Mouse (Mus musculus) layer of hippocampus, adult 9-10 months (tissue): ENCODE measurements around the gene Mrpl46.

Experiments
- DNase-seq: peaks from one replicate; pipeline ENCODE4 v3.0.0; 2022; ENCODE audit warnings: low spot score

Gene Mrpl46

GRCm38 (mm10) chr7:78782639-78783581 is at the start of gene Mrpl46, which contains the start of gene Mrps11:
Gene Mrpl46 (minus strand): TSS chr7:78783531.
Gene Mrps11 (plus strand): TSS chr7:78783119.
- peak; percentile 72 for DNase-seq

DNA sequence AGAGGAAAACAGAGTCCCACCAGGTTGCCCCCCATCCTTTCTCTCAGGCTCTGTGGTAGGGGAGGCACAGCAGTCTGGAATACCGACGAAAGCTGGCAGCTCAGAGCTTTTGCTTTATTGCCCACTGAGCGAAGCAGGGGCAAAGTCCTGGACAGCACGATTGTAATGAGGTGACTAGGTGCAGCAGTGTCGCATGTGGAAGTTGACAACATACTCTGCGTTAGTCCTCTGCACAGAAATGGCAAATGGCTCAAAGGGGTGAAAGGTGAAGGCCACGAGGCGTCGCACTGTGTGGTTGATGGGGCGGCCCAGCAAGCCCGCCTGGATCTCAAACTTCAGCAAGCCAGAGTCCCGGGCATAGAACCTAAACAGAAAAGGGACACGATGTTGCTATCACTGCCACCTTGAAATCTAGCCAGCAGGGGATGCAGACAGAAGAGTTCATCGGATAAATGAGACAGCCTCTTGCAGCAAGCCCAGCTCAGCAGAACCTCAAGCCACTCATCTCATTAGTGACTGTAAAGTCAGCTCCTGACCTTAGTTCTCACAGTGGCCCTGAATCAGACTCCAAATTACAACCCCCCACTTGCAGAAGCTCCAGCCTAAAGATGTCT is 44.5 kb upstream of the Mrpl46 start:
- no peak for DNase-seq

DNA sequence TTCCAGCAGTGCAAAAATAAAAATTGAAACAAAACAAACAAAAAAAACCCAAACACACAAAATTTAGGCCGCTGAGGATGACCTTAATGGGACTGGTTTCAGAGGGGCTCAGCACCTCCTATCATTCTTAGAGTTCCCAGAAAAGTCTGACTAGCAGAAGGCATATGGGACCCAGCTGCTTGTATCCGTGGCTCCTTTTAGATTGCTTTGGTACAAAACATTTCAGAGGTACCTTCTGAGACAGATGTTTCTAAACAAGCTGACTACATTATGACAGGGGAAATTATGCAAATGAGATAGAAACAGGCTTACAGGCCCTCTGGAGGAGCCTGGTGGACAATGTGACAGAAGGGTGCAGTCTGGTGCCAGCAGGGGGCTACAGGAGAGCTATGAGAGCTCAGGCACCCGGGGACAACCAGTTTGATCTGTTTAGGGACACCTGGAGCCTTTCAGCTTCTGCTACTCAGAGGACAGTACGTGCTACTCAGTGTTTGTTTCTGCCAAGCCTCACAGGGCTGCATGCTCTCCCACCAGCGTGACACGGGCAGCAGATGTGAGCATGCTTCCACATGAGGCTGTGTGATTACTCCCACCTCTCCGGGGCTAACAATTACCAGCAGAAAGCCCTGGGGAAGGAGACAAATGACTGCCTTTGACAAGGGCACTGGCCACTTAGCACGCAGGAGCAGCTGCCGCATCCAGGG is 43.5 kb upstream of the Mrpl46 start:
- DNase-seq = no peak

DNA sequence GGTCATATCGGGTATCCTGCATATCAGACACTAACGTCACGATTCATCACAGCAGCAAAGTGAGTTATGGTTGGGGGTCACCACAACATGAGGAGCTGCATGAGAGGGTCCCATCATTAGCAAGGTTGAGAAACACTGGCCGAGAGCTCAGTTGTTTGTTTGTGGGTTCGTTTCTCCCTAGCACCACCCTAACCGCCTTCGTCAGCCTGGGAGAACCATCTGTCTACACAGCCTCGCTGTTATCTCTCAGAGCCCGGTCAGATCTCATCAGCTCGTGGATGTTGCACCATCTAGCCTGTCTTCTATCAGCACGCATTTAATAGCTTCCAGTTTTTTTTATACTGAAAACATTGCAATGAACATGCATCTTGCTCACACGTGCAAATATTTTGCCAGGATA is 35.0 kb upstream of the Mrpl46 start:
- DNase-seq = no peak

DNA sequence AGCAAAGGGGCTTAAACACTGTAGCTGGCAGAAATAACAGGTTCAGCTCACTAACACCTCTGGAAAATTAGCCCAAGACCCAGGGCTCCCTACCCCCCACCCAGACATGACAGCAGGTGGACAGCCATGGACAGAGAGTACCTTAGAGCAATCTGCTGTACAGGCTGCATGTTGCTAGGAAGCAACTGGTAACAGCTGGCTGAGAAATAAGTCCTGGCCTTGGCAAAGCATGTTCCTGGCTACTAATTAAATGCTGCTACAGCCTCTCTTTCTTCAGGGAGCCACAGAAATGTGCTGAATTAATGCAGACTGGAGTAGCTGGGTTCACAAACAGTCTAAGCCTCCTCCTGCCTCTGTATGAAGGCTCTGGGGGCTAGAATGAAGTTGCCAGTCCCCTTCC is 31.4 kb upstream of the Mrpl46 start:
- no peak for DNase-seq

DNA sequence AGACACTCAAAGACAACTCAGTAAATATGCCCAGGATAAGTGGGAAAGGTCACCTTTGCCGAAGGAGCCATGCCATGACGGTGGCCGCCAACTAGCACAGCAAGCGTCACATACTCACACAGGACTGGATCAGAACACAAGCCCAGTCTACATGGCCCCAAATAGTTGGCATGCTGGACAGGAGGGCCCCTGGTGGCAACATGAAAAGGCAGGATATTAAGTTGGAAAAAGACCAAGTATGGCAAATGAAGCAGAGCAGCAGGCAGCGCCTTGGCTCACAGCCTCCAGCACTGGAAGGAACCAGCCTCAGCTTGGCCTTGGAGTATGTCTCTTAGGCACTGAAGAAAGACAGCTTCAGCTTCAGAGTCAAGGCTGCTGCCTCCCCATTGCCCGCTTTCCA is 30.5 kb upstream of the Mrpl46 start:
- DNase-seq = no peak

GRCm38 (mm10) chr7:78807192-78807591 is 23.9 kb upstream of the Mrpl46 start:
- DNase-seq = no peak

DNA sequence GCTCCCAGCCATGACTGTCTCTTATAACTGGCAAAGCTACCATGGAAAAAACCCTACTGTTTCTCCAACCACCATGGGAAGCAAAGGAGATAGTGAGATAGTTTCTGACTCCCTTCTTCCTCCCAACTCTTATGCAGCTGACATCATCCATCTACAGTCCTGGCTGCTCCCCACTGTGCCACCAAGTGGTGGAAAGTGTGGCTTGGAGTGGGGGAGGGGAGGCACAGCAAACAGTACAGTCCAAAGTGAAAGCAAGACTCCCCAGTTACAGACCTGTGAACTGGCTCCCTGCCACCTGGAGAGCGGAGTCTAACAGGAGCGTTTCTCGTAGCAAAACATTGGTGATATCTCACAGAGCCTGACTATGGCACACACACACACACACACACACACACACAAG is 20.5 kb upstream of the Mrpl46 start:
- DNase-seq = no peak

DNA sequence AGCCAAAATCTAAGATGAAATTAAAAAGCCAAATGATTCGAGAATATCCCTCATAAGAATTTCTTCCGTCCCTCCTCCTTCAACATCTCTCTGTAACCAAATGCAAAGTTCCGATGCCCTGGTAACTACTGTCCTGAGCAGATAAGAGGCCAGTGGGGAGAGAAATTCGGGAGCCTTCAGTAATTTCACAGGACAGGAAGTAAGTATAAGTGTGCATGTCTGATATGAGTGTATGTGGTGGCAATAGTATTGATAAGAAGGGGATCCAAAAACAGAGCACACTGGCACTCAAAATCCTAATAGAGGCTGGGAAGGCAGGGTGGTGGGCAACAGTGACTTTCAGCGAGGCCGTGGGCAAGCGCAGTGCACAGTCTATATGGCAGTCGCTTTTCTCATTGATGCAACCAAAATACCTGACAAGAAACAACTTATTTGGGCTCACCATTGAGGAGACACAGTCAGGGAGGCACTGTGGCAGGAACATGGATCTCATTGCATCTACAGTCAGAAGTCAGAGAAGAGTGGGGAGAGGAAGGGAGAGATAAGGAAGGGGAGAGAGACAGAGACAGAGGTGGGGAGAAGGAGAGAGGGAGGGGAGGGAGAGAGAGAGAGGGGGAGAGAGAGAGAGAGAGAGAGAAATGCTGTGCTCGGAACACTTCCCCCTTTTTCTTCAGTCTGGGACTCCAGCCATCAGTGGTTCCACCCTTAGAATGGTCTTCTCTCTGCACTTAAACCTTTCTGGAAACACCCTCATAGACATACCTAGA is 16.6 kb upstream of the Mrpl46 start:
- DNase-seq = no peak

DNA sequence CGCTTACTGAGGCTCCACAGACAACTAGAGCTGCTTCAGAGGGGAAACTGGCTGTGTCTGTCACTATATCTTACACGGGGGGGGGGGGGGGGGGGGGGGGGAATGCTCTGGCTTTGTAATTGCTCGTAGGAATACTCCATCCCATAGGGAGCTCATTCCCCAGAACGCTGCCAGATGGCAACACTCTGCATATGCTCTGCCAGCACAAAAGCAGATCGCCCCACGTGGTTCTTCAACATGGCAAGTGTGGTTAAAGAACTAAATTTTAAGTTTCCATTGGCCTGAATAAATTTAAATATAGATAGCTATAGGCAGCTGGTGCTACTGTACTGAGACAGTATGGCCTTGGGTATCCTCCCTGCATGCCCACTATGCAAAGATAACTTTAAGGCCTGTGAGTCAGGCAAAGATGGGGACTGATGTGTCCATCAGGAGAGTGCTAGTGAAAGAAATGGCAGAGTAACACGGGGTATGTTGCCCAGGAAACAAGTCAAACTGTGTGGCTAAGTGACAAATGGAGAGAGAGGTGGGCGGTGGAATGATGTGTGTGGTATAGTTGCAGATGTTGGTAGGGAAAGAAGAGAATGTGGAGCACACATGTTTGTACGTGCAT is 14.6 kb upstream of the Mrpl46 start:
- DNase-seq = peak; percentile 58

DNA sequence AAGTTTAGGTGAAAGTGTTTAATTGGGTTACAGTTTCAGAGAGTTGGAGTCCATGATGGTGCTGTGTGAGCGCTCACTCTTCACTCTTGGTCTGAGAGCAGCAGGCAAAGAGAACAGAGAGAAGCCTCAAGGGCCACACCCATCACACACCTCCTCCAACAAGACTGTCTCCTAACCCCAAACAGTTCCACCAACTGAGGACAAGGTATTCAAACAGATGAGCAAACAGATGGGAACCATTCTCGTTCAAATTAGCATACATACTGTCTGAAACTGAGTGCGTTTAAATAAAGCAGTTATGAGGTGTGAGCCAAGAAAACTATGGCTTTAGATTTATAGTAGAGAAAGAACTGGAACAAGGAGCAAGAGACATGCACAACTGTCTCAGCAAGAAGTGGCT is 13.3 kb upstream of the Mrpl46 start:
- no peak for DNase-seq

DNA sequence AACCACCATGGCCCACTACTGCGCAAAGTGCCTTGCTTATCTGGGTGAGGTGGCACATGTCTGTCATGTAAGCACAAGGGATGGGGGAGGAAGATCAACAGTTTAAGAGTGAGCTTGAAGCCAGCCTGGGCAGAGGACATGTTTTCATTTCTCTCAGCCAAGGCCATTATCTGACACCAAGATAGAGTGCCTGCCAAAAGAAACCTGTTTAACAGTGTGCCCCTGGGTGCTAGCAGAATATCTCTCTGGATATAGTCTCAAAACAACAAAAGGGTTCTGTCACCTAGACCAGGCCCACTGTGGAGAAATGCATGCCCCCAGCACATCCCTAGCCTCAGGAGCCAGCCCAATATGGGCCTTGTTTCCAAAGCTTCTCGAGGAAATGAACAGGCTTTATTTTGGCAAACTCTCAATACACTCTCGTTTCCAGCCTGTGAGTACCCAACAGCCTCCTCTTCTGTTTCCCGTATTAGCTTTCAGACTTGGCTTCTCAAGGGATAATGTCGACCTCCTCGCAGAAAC is 11.3 kb upstream of the Mrpl46 start:
- no peak for DNase-seq

- no peak for DNase-seq
Observed at GRCm38 (mm10) chr7:78793895-78794570, 10.7 kb upstream of the Mrpl46 start.

DNA sequence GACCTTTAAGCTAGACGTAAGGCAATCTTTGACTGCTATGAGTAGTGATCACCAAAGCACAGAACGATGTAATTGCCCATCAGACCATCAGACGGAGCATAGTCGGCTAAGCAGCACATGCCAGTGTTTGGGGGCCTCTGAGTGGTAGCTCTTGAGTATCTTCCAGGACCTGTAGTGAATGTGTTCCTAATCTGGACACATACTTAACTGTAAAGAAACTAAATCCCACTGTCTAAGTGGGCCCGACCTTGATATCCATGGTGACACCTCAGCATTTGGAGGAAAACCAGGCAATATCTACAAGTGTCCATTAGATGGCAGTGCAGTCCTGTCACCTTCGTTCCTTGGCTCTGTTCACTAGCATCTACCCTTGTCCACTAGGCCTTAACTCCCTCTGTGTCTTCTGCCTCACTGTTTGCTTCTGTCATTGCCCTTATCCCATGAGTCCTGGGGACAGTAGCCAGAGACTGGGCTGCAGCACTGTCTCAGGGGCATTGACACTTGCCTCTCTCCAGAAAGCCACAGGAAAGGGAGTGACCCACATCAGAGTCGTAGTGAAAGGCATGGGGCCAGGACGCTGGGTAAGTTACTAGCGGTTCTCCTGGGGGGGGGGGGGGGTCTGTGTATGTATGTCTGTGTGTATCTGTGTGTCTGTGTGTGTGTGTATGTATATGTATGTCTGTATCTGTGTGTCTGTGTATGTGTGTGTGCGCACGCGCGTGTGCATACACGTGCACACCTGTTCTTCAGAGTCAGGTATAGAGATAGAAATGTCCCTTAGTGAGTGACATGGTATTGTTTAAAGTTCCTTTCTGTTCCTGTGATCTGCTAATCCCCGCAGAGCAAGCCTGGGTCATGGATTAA is 8.3 kb upstream of the Mrpl46 start:
- DNase-seq = peak; percentile 39

DNA sequence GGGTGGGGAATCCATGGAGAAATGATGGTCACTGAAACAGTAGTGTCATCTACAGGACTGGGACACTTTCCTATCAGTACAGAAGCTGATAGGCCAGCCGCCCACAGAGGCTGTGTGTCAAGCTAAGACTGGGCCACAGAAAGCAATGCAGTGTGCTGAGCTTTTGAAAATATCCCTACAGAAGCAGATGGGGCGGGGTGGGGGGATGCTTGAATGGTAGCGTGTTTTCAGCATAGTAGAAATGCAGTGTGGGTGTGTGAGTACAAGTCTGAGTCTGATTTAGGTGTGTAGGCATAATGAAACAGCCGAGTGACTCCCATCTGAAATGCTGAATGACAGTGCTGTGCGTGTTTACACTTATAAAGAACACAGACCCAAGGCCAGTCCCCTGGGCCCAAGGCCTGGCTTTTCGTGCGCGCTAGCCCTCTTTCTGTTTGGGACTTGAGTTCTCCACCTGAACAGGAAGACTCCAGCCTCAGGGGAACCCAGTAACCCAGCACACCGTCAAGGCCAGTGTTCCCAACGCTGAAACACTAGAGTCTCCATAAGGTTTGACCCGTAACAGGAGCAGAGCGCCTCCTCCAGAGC is 4.6 kb upstream of the Mrpl46 start:
- peak; percentile 21 for DNase-seq

GRCm38 (mm10) chr7:78785906-78786305 is 2.6 kb upstream of the Mrpl46 start:
- no peak for DNase-seq

DNA sequence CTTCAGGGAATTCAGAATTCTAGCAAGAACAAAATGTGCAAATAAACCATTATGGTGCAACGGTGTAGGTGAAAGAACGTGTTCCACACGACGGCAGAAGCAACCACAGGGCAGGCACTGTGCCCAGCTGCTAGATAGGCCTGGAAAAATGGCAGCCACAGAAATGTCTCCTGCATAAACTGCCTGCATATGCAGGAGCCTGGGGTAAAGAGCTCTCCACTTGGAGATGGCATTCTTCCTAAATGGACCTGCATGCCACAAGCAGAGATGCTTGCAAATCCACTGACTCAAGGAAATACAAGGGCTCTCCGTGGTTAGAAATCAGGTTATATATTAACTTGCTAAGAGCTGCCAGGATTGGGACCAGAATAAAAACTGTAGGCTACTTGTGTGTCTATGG is 4.6 kb downstream of the Mrpl46 start:
- DNase-seq = no peak

- no peak for DNase-seq
Observed at GRCm38 (mm10) chr7:78770936-78771335, 12.4 kb downstream of the Mrpl46 start.

DNA sequence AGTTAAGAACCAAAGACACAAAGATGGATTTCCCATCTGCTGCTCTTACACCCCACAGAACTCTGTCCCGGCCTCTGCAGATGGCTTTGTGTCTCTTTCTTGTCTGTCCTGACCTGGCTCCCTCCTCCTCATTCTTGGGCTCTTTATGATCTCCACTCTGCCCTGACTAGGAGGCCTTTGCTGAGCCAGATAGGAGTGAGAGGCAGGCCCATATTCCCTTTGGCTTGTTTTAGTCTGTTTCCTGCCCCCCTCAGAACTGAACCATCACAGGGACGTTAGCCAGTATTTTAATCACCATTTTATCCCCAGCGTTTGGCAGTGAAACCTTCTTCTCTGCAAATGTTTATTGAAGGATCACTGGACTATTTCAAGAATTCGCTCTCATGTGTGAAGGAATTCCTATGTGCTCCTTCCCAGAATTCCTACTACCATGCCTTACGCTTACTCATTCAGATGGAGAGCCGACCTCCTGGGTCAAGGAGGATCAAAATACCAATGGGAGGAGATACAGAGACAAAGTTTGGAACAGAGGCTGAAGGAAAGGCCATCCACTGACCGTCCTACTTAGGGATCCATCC is 14.2 kb downstream of the Mrpl46 start:
- DNase-seq = no peak
